Mouse (Mus musculus) adrenal gland, adult (tissue): ENCODE measurements at regions not wholly inside any gene's neighbourhood (a gene's known extent, or its start where the extent isn't known, plus 50 kb on each side); places are given as distances from the start of the nearest gene placed in this dataset.

Source experiments
- DNase-seq, 2 experiments: peaks; one replicate each; pipeline ENCODE4 v3.0.0; 2022 to 2023; ENCODE audit warnings: low spot score in 1 of 2; ENCODE audit not compliant: inconsistent age in 2 of 2

GRCm38 (mm10) chr15:36380461-36381227 lies 626.9 kb downstream of the Zfp706 start:
- DNase-seq, result no peak

- DNase-seq, result no peak
Observed at GRCm38 (mm10) chr15:36378640-36379039, 628.9 kb downstream of the Zfp706 start.

DNA sequence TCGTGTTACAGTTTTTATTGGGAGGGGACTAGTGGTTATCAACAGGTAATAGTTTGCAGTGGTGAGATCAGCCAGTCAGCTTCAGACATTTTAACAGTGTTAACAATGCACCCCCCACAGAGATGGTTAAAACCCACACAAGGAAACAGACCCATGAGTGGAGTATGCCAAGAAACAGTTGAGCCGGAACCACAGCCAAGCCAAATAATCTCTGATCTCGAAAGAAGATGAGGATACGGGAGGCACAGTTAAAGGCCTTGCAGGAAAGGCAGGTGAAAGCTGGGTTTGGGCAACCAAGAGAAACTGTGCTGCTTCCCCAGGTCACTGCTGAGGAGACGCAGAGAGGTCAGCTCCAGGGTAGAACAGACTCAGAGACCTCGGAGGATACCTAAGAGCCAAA lies 631.0 kb downstream of the Zfp706 start:
- DNase-seq, result no peak

- no peak for DNase-seq
Observed at GRCm38 (mm10) chr15:36375549-36375885, 632.1 kb downstream of the Zfp706 start.

GRCm38 (mm10) chr15:36374732-36375548 lies 632.6 kb downstream of the Zfp706 start:
- peak; percentile 60 to 91 for DNase-seq

DNA sequence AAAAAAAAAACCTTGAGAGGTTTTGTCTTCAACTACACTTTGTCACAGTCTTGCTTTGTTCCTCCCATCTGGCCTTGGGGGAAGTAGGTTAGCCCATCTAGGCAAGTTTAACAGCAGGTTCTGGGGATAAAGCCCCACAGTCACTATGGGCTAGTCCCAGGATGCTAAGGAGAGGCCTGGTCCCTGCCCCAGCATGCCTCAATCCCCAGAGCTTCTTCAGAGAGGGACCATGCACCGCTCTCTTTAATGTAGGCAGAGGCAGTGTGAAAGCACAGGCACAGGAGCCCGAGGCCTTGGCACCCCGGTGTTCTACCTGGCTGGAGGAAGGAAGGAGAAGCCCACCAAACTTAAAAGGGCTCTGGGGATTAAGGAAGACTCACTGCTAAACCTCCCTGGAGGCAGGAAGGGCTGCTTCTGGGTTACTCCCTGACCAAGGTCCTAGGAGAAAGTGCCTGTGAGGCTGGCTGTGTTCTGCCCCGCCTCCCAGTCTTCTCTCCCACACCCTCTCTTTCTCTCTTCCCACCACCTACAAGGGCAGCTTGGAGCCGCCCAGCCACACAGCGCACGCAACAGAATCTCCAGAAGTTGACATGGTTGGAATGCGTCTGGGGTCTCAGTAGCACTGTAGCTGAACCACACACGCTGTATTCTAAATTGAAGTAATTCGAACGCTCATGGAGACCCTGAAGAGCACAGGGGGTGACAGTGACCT lies 633.5 kb downstream of the Zfp706 start:
- peak; percentile 26 to 76 for DNase-seq

- peak; percentile 62 to 90 for DNase-seq
Observed at GRCm38 (mm10) chr15:36373481-36373880, 634.1 kb downstream of the Zfp706 start.

GRCm38 (mm10) chr15:36371382-36371781 lies 636.2 kb downstream of the Zfp706 start:
- DNase-seq, result peak; percentile 37 to 76

GRCm38 (mm10) chr15:36370906-36371305 lies 636.7 kb downstream of the Zfp706 start:
- no peak for DNase-seq

DNA sequence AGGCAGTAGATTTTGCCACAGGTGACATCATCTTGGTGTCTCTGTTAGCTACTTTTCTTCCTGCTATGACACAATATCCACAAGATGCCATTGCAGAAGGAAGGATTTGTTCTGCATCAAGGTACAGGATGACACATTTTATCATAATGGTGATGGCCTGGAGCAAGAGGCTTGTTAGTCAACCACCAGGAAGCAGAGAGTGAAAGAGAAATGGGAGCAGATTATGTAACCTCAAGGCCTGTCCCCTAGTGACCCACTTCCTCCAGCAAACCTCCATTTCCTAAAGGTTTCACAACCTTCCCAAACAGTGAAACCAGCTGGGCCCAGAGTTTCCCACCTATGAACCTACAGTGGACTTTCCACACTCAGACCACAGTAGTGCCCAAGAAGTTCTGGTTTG lies 640.3 kb downstream of the Zfp706 start:
- DNase-seq, result peak in 1 of 2 experiments; percentile 43

- DNase-seq, result no peak
Observed at GRCm38 (mm10) chr15:36364757-36365156, 642.8 kb downstream of the Zfp706 start.

- no peak for DNase-seq
Observed at GRCm38 (mm10) chr15:36364062-36364461, 643.5 kb downstream of the Zfp706 start.

- DNase-seq, result peak in 1 of 2 experiments; percentile 40
Observed at GRCm38 (mm10) chr15:36362911-36363565, 644.5 kb downstream of the Zfp706 start.

DNA sequence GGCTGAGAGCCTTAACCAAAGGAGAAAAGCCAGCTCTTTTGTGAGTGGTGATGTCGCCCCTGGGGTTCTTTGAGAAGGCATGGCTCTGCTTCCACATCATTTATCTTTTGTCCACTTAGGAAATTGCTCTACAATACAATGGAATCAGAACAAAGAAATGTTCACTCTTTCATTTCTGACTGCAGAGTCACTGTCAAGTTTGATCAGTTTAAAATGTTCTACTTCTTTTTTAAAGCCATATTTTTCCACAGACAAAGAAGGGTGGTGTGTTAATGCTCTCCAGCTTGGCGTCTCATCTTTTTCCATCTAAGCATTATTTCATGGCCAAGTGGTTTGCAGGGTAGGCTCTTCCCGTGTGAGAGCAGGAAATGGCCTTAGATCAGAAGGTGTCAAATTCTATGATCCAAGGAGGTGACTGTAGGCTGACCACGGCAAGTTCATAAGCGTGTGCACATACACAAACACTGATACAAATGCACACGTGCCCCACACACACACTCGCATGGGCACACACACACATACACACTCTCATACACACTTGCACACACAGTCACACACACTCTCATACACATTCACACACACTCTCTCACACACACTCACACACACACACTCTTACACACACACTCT lies 645.9 kb downstream of the Zfp706 start:
- DNase-seq, result no peak

- peak in 1 of 2 experiments; percentile 41 for DNase-seq
Observed at GRCm38 (mm10) chr15:36360694-36361521, 646.7 kb downstream of the Zfp706 start.

DNA sequence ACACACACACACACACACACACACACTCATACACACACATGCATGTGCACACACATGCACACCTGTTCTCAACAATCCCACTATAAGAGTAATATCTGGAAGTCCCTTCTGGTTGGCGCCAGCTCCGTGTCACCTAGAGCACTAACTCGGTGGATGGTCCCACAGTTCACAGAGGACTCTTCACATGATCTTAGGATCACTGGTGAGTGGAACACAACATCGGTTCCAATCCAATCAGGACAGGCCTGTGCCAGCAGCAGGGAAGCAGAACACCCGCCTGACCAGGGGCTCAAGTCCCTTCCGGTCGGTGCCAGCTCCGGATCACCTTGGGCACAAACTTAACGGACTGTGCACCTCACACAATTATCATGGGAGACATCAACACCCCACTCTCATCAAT lies 651.7 kb downstream of the Zfp706 start:
- DNase-seq, result no peak

GRCm38 (mm10) chr15:36354545-36354944 lies 653.0 kb downstream of the Zfp706 start:
- DNase-seq, result no peak

- peak in 1 of 2 experiments; percentile 21 for DNase-seq
Observed at GRCm38 (mm10) chr15:36353793-36354192, 653.8 kb downstream of the Zfp706 start.

DNA sequence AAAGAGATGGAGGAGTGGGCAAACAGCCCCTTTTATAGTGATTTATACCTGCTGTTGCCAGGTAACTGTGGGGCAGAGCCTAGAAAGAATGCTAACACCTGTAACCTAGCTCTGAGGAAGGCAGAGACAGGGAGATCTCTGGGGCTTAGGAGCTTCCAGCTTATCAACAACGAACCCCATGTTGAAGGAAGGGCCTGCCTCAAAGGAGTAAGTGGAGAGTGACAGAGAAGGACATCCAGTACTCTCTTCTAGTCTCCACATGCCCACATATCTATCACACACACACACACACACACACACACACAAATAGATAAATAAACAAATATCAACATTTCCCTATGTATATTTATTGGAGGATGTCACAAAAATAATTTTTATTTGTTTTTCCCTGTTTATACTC lies 654.6 kb downstream of the Zfp706 start:
- DNase-seq, result no peak

GRCm38 (mm10) chr15:36351693-36352092 lies 655.9 kb downstream of the Zfp706 start:
- peak in 1 of 2 experiments; percentile 43 for DNase-seq
